Mouse (Mus musculus) embryonic fibroblast, embryonic 13.5 days (primary cell): ENCODE results near the gene Atp8b3. TPM values are rescaled to one million over a fixed set of nuclear protein-coding genes. Genes with fewer than 3 reads are reported as not detected.

ENCODE experiments used
- H3K27ac ChIP-seq: 2 replicates; pipeline ENCODE4 v1.5.1; 2012; ENCODE audit warnings: low read length, control low read depth, inconsistent platforms; ENCODE audit not compliant: insufficient read depth
- H3K4me1 ChIP-seq: 2 replicates; pipeline ENCODE4 v1.6.1; 2011; ENCODE audit warnings: low read length; ENCODE audit not compliant: control insufficient read depth, insufficient read depth
- H3K4me3 ChIP-seq: 2 replicates; pipeline ENCODE4 v1.5.1; 2011; ENCODE audit warnings: mild to moderate bottlenecking, control low read depth, low read length; ENCODE audit not compliant: insufficient read depth
- CTCF ChIP-seq: IDR thresholded peaks from 2 replicates; pipeline ENCODE4 v1.5.1; 2011; ENCODE audit warnings: mild to moderate bottlenecking, control low read depth, low read length, moderate library complexity, borderline replicate concordance; ENCODE audit not compliant: insufficient read depth
- POLR2A ChIP-seq: IDR thresholded peaks from 2 replicates; pipeline ENCODE4 v1.6.1; 2011; ENCODE audit warnings: low read depth, mild to moderate bottlenecking, control low read depth, low read length, moderate library complexity
- polyA plus RNA-seq: library from polyadenylated mRNA; stranded (reverse); fragments of >200 nt; gene quantifications from 2 replicates; pipeline ENCODE4 v1.2.4, GENCODE M21; 2011; ENCODE audit warnings: low read depth; ENCODE audit not compliant: missing spikeins, insufficient read length

The Atp8b3 gene
- polyA plus RNA-seq, 1 experiment = not detected

DNA sequence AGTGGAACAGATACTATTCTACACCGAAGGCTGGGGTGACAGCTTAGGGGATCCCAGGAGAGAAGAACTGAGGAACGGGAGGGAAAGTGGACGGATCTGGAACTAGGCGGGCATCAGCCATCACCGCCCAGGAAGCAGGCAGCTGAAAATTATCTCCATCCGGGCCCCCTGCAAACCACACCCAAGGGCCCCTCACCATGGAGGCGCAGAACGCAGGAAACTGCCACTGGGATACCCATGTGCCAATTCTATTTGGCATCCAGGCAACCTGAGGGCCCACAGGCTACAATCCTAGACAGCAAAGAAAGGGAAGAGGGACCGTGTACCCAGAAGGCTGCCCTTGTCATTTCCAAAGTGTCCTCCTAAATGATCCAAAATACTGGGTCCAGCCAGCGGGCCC is 31.5 kb upstream of the Atp8b3 start:
- Histone ChIP-seq H3K27ac (no peak overlapping the region), H3K4me1 (no peaks in the 10 kb centered on the region), H3K4me3 (no peak overlapping the region)
- TF ChIP-seq CTCF = no peak
- no peak for TF ChIP-seq POLR2A

DNA sequence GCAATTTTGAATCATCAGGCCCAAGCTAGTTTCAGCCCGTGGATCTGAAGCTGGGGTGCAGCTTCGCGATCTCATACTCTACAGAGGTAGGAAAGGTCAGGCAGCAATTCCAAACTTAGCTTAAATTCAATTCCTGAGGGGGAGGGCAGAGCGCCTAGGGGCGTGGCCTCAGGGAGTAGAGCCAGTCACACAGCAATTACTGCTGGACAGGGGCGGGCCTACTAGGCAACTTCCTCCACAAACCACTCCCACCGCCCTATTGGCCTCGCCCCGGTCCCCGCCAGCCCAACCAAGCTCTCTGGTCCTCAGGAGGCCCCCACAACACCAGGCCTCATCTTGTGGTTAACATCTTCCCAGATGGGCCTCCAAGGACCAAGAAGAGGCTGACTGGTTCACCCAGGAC is 30.7 kb upstream of the Atp8b3 start:
- Histone ChIP-seq H3K4me1 (no peaks in the 10 kb centered on the region), H3K27ac (no peak overlapping the region), H3K4me3 (no peak overlapping the region)
- TF ChIP-seq POLR2A (no peak), CTCF (no peak)

DNA sequence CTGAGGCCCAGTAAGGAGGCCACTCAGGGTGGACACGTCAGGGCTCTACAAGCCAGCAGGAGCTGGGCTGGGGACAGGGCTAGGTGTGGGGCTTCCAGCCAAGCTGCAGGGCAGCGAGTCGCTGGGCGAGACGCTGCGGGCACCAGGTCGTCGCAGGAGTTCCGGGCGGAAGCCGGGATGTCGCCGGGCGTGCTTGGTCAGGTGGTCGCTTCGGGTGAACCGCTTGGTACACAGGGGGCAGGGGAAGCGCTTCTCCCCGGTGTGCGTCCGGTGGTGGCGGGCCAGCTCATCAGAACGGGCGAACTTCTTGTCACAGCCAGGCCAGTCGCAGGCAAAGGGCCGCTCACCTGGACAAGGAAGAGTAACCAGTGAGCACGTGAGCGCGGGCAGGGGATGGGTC is 30.0 kb upstream of the Atp8b3 start:
- Histone ChIP-seq H3K4me3 (no peak overlapping the region), H3K27ac (no peak overlapping the region), H3K4me1 (no peaks in the 10 kb centered on the region)
- TF ChIP-seq CTCF (no peak), POLR2A (no peak)

DNA sequence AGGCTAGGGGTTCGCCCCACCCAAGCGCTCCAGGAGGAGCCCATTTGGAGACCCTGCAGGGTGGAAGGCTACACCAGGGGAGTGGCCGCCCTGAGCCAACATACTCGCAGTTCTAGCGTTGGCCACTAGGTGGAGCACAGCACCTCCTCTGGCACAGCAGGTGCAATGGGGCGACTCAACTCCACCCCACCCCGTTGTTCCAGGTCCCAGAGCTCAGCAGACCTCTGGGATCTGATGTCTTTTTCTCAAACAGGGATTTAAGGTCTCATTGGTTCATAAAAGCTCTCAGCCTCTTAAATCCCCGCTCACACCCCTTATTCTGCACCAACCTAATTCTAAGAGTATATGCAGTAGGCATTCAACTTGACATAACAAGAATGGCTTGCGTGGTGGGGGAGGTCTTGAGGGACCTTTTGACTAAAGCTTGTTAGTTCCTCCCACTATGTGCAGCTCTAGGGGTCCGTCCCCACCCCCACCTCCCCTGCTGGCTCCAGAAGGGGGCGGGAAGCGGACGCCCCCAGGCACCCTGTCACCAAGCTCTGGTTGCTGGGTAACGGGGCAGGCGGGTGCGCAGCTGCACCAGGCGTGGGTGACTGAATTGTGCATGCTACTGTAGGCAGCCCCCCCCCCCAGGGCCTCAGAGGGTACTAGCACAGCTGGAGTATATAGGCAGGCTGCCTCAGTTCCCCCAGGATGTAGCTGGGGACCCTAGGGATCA is 27.6 kb upstream of the Atp8b3 start:
- Histone ChIP-seq H3K27ac (no peak overlapping the region), H3K4me3 (no peak overlapping the region), H3K4me1 (no peaks in the 10 kb centered on the region)
- TF ChIP-seq CTCF (peak; percentile 98), POLR2A (no peak)

DNA sequence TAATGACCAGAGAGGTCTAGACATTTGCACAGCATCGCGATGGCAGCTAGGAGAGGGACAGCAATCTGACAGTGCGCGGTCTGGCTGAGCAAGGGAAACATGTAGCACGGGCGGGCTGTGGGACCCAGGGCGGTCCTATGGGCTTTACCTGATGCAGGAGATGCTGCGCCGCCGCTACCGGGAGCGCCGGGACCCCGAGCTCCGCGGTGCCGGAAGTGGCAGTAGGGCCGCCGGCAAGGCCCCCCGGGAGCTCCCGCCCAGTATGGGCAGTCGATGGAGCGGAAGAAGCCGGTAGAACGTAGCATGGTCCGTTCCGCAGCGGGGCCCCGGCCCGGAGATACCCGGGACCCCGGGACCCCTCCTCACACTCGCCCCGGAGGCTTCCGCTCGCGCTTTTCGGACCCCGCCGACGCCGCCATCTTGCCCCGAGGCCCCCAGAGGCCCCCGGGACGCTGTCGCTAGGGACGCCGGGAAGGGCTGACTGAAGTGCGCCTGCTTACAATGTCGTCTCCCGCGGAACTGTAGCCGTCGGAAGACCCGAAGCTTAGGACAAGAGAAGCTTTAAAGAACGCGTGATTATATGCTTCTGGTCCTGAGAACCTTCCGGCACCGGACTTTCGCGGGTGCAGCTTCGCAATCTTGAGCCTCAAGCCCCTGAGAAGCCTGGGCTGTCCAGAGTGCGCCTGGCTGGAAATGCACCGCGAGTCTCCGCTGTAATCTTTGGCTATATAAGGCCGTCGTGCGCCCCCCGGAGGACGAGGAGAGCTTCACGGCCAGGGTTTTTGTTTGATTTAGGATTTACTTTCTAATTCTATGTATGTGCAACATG is 22.4 kb upstream of the Atp8b3 start, which contains the start of gene Rexo1:
TSS of gene Rexo1 (minus strand) at position 445 of the 829 bp plus-strand sequence.
- H3K4me1 ChIP-seq = 0 out of 2 replicates have a peak, but pooled peaks cover 5% of the 10 kb centered on the region
- peak within 1 kb of the TSS; percentile 77 for H3K4me3 ChIP-seq
- peak within 1 kb of the TSS; percentile 99 for H3K27ac ChIP-seq
- peak; percentile 35; the same call in 1 of the 2 replicates for TF ChIP-seq POLR2A
- TF ChIP-seq CTCF = 0 out of 2 replicates have a peak, but pooled peaks have one; percentile 44

DNA sequence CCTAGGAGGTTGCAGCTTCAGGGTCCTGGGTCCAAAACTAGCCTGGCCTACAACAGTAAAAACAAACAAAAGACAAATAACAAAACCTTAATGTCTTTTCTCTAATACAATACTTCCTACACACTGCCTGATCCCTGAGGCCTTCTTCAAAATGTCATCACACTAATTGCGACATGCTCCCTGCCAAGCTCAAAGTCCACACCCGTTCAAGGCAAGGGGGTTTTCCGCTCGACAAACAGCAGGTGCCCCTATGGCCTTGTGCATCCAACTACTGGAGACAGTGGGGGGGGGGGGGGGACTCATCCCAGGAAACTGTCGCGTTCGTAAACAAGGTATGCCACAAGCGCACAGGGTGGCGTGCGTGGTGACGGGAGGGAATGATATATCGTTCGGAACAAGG is 21.7 kb upstream of the Atp8b3 start:
- Histone ChIP-seq H3K27ac (no peak overlapping the region), H3K4me3 (peak overlapping the region; percentile 77)
- TF ChIP-seq CTCF (no peak), POLR2A (no peak)

GRCm38 (mm10) chr10:80559431-80559830 is 20.5 kb upstream of the Atp8b3 start:
- Histone ChIP-seq H3K4me3 (no peak overlapping the region), H3K27ac (no peak overlapping the region), H3K4me1 (0 out of 2 replicates have a peak, but pooled peaks cover 5% of the 10 kb centered on the region)
- TF ChIP-seq CTCF (no peak), POLR2A (no peak)

More for the DNA sequence above, 21.7 kb upstream of the Atp8b3 start:
- H3K4me1 ChIP-seq = 0 out of 2 replicates have a peak, but pooled peaks cover 5% of the 10 kb centered on the region

DNA sequence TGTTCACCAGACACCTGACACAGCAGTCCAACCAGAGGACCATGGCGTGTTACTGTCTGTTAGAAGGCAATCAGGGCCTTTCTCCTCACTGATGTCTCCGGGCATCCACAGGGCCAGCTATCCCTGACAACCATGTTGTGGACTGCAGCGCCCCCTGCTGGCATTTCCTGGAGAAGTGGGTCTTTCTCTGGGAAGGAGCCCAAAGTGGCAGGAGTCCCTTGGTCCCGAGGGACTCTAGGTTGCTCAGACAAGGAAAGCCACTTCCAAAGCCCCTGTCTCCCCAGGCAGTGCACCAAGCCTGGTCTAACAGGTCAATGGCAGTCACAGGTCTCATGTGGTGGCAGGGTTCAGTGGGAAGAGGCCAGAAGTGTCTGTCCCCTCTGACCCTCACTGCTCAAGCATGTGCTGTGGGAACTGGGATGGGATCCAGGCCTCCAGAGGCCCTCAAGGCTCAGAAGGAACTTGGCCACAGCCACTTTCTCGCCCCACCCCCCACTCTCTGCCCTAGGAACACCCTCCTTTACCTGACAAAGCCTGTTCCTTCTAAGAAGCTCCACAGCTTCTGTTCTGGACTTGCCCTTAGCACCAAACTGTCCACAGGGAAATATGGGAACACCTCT is 18.5 kb upstream of the Atp8b3 start:
- no peak overlapping the region for H3K4me3 ChIP-seq
- TF ChIP-seq CTCF (peak; percentile 41; the same call in 1 of the 2 replicates), POLR2A (no peak)
- H3K27ac ChIP-seq = no peak overlapping the region
- H3K4me1 ChIP-seq = 0 out of 2 replicates have a peak, but pooled peaks cover 5% of the 10 kb centered on the region

DNA sequence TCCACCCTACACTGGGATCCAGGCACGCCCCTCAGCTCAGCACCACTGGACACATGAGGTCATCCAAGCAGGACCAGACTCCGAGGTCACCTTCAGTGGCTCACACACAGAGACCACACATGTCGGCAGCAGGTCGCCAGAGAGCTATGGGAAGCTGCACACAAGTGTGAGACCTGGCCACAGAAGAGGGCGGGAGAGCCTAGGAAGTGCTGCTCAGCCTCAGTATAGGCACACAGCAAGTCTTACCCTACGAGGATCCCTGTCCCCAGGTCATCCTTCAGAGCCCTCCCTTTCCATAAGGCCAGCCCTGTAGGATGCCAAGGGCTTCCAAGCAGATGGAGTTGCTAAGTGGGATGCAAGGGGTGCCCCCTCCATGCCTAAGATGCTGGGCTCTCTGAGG is 15.1 kb upstream of the Atp8b3 start:
- H3K4me3 ChIP-seq = no peak overlapping the region
- no peak overlapping the region for H3K27ac ChIP-seq
- 0 out of 2 replicates have a peak, but pooled peaks cover 2% of the 10 kb centered on the region for H3K4me1 ChIP-seq
- TF ChIP-seq POLR2A (no peak), CTCF (no peak)

DNA sequence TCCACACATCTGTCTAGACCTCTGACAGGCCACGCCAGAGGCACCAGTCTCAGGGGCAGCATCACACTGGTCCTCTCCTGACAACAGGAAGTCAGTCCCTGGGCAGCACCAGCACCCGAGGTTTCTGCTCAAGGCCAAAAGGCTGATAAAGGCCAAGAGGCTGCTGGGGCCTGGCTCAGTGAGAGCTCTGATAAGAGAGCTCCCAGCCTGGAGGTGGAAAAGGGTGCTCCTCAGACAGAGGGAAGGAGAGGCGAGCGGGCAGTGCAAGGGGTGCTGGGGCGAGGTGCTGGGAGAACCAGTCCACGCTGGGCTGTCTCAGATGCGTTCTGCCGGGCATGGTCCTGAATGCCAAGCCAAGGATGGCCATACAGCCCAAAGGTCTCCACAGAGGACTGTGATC is 14.7 kb upstream of the Atp8b3 start:
- H3K4me3 ChIP-seq = no peak overlapping the region
- no peak for TF ChIP-seq POLR2A
- TF ChIP-seq CTCF = no peak
- H3K4me1 ChIP-seq = 0 out of 2 replicates have a peak, but pooled peaks cover under 1% of the 10 kb centered on the region
- H3K27ac ChIP-seq = no peak overlapping the region
